Mouse (Mus musculus): ENCODE data around the gene Tnk1. TPM values are rescaled to one million over a fixed set of nuclear protein-coding genes. Genes with fewer than 3 reads are reported as not detected.

Tnk1 gene
- total RNA-seq, 1 experiment, result 3.4 TPM

GRCm38 (mm10) chr11:69850754-69851153, 7.8 kb downstream of the Tnk1 start:
- H3K4me3 ChIP-seq (ENCODE audit: insufficient read depth in 1 of 2, low read depth in 1 of 2, low read length in 2 of 2, poor library complexity in 1 of 2, severe bottlenecking in 1 of 2), result no peak overlapping the region
- in situ Hi-C loops (cut with MboI; ENCODE audit: low sequenced_read_pairs in 2 of 2, unreplicated experiment in 2 of 2), result no loop called here
- no peak for DNase-seq (ENCODE audit: low read depth, low spot score)
- peaks cover 16% of the 10 kb centered on the region; the same call in 1 of the 2 replicates for H3K36me3 ChIP-seq (ENCODE audit: control insufficient read depth, insufficient read depth, low read length, poor library complexity, severe bottlenecking)
- H3K9ac ChIP-seq (ENCODE audit: insufficient read depth, low read depth, low read length, poor library complexity, severe bottlenecking), result no peak overlapping the region
- H3K27ac ChIP-seq (ENCODE audit: insufficient read depth, low read depth, low read length, poor library complexity, severe bottlenecking), result no peak overlapping the region
- peaks cover 2 to 14% of the 10 kb centered on the region in 2 experiments; a peak in 2 of 4 replicates for H3K4me1 ChIP-seq (ENCODE audit: control insufficient read depth in 2 of 2, insufficient read depth in 2 of 2, low read length in 2 of 2, poor library complexity in 1 of 2)
- H3K9me3 ChIP-seq (ENCODE audit: control insufficient read depth, insufficient read depth, low read depth, low read length), result no peaks in the 10 kb centered on the region
- TF ChIP-seq MAFK (IDR thresholded peaks at IDR 0.05; ENCODE audit: insufficient read depth, low read depth, low read length), result no peak
- no peak for TF ChIP-seq HCFC1 (IDR thresholded peaks at IDR 0.05; ENCODE audit: borderline replicate concordance, insufficient read depth, low read length)
- TF ChIP-seq ZC3H11A (IDR thresholded peaks at IDR 0.05; ENCODE audit: borderline replicate concordance, low read depth, low read length), result no peak
- no peak for TF ChIP-seq CHD2 (IDR thresholded peaks at IDR 0.05; ENCODE audit: low read depth, low read length)
- no peak for TF ChIP-seq ZNF384 (IDR thresholded peaks at IDR 0.05; ENCODE audit: low read depth, low read length)

- in situ Hi-C loops (cut with MboI; ENCODE audit: low sequenced_read_pairs in 2 of 2, unreplicated experiment in 2 of 2), result no loop called here
- Histone ChIP-seq H3K36me3 (ENCODE audit: control insufficient read depth, insufficient read depth, low read length, poor library complexity, severe bottlenecking) (peaks cover 16% of the 10 kb centered on the region; the same call in 1 of the 2 replicates), H3K27ac (ENCODE audit: insufficient read depth, low read depth, low read length, poor library complexity, severe bottlenecking) (no peak overlapping the region), H3K4me1 (ENCODE audit: control insufficient read depth in 2 of 2, insufficient read depth in 2 of 2, low read length in 2 of 2, poor library complexity in 1 of 2) (peaks cover 2 to 10% of the 10 kb centered on the region in 2 experiments; a peak in 2 of 4 replicates), H3K9me3 (ENCODE audit: control insufficient read depth, insufficient read depth, low read depth, low read length) (no peaks in the 10 kb centered on the region), H3K4me3 (ENCODE audit: insufficient read depth in 1 of 2, low read depth in 1 of 2, low read length in 2 of 2, poor library complexity in 1 of 2, severe bottlenecking in 1 of 2) (no peak overlapping the region), H3K9ac (ENCODE audit: insufficient read depth, low read depth, low read length, poor library complexity, severe bottlenecking) (no peak overlapping the region)
- TF ChIP-seq HCFC1 (IDR thresholded peaks at IDR 0.05; ENCODE audit: borderline replicate concordance, insufficient read depth, low read length) (no peak), CHD2 (IDR thresholded peaks at IDR 0.05; ENCODE audit: low read depth, low read length) (no peak), ZNF384 (IDR thresholded peaks at IDR 0.05; ENCODE audit: low read depth, low read length) (no peak), MAFK (IDR thresholded peaks at IDR 0.05; ENCODE audit: insufficient read depth, low read depth, low read length) (no peak)
- no peak for DNase-seq (ENCODE audit: low read depth, low spot score)
Measured at GRCm38 (mm10) chr11:69849884-69850283, 8.6 kb downstream of the Tnk1 start.

DNA sequence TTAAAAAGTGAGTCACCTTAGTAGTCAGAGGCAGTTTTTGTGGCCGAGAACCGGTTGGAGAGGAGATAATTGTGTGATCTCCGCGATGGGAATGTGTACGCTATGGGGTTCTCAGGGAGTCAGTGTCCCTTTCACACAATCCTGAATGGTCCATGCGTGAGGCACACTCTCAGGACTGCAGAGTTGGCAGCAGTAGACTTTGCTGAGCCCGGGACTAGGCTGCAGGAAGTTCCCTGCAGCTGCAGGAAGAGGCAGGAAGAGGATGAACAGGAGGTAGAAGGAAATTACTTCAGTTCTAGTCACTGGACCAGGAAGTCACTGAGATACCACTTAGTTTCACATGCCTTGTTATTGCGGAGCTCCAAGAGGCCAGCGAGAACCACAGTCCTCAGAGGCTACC, 9.4 kb downstream of the Tnk1 start:
- Histone ChIP-seq H3K36me3 (ENCODE audit: control insufficient read depth, insufficient read depth, low read length, poor library complexity, severe bottlenecking) (peaks cover 13% of the 10 kb centered on the region; the same call in 1 of the 2 replicates), H3K4me3 (ENCODE audit: insufficient read depth in 1 of 2, low read depth in 1 of 2, low read length in 2 of 2, poor library complexity in 1 of 2, severe bottlenecking in 1 of 2) (no peak overlapping the region), H3K9me3 (ENCODE audit: control insufficient read depth, insufficient read depth, low read depth, low read length) (no peaks in the 10 kb centered on the region), H3K4me1 (ENCODE audit: control insufficient read depth in 2 of 2, insufficient read depth in 2 of 2, low read length in 2 of 2, poor library complexity in 1 of 2) (peaks cover 0 to 6% of the 10 kb centered on the region in 2 experiments; a peak in 2 of 4 replicates), H3K27ac (ENCODE audit: insufficient read depth, low read depth, low read length, poor library complexity, severe bottlenecking) (no peak overlapping the region), H3K9ac (ENCODE audit: insufficient read depth, low read depth, low read length, poor library complexity, severe bottlenecking) (no peak overlapping the region)
- DNase-seq (ENCODE audit: low read depth, low spot score), result no peak
- TF ChIP-seq ZNF384 (IDR thresholded peaks at IDR 0.05; ENCODE audit: low read depth, low read length) (no peak), CHD2 (IDR thresholded peaks at IDR 0.05; ENCODE audit: low read depth, low read length) (no peak), ZC3H11A (IDR thresholded peaks at IDR 0.05; ENCODE audit: borderline replicate concordance, low read depth, low read length) (no peak), MAFK (IDR thresholded peaks at IDR 0.05; ENCODE audit: insufficient read depth, low read depth, low read length) (no peak), HCFC1 (IDR thresholded peaks at IDR 0.05; ENCODE audit: borderline replicate concordance, insufficient read depth, low read length) (no peak)
- in situ Hi-C loops (cut with MboI; ENCODE audit: low sequenced_read_pairs in 2 of 2, unreplicated experiment in 2 of 2), result no loop called here

GRCm38 (mm10) chr11:69848021-69848420, 10.5 kb downstream of the Tnk1 start:
- Histone ChIP-seq H3K4me3 (ENCODE audit: insufficient read depth in 1 of 2, low read depth in 1 of 2, low read length in 2 of 2, poor library complexity in 1 of 2, severe bottlenecking in 1 of 2) (peak overlapping the region in 1 of 2 experiments; percentile 10; a peak in 1 of 4 replicates), H3K36me3 (ENCODE audit: control insufficient read depth, insufficient read depth, low read length, poor library complexity, severe bottlenecking) (peaks cover 13% of the 10 kb centered on the region; the same call in 1 of the 2 replicates), H3K9ac (ENCODE audit: insufficient read depth, low read depth, low read length, poor library complexity, severe bottlenecking) (no peak overlapping the region), H3K4me1 (ENCODE audit: control insufficient read depth in 2 of 2, insufficient read depth in 2 of 2, low read length in 2 of 2, poor library complexity in 1 of 2) (peaks cover 0 to 6% of the 10 kb centered on the region in 2 experiments; a peak in 2 of 4 replicates), H3K27ac (ENCODE audit: insufficient read depth, low read depth, low read length, poor library complexity, severe bottlenecking) (no peak overlapping the region), H3K9me3 (ENCODE audit: control insufficient read depth, insufficient read depth, low read depth, low read length) (no peaks in the 10 kb centered on the region)
- no peak for TF ChIP-seq CHD2 (IDR thresholded peaks at IDR 0.05; ENCODE audit: low read depth, low read length)
- in situ Hi-C loops (cut with MboI; ENCODE audit: low sequenced_read_pairs in 2 of 2, unreplicated experiment in 2 of 2), result no loop called here
- DNase-seq (ENCODE audit: low read depth, low spot score), result no peak
